Mouse (Mus musculus): ENCODE measurements at regions not wholly inside any gene's neighbourhood (a gene's known extent, or its start where the extent isn't known, plus 50 kb on each side); places are given as distances from the start of the nearest gene placed in this dataset.

DNA sequence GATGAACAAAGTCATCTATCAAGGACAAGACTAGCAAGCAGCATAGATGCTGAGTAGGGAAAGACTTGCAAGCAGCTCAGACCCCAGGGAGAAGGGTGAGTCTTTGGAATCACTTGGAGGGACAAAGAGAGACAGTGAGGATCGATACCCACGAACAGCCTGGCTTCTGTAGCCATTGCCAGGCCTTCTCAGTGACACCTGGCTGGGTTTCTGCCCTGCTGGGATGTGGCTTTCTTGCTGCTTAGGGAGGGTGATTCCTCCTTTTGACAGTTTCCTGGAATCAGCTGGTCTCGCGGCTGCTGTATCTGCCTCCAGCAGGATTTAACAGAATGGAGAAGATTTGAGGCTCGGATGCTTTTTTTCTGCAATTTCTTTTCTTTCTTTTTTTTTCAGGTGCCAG, 156.3 kb upstream of the Hs3st4 start:
- H3K4me3 ChIP-seq (ENCODE audit: low read depth, low read length), result no peak overlapping the region
- WGBS, result 80% methylated on average over 5 of the region's 5 CpGs
- no peak overlapping the region for H3K27ac ChIP-seq (ENCODE audit: low read length)
- TF ChIP-seq CTCF (IDR thresholded peaks at IDR 0.05) (no peak), EP300 (IDR thresholded peaks at IDR 0.05) (no peak)
- no peaks in the 10 kb centered on the region for H3K4me1 ChIP-seq (ENCODE audit: insufficient read depth, low read depth, low read length)
- no peak overlapping the region for H3K9ac ChIP-seq (replicated peaks; ENCODE audit: low read depth)
- H3K4me2 ChIP-seq (replicated peaks; ENCODE audit: low read depth, low read length), result no peak overlapping the region
- no peaks in the 10 kb centered on the region for H3K27me3 ChIP-seq (replicated peaks; ENCODE audit: insufficient read depth, low read length)
- H3K9me3 ChIP-seq (ENCODE audit: low read length), result no peaks in the 10 kb centered on the region
- DNase-seq (ENCODE audit: low spot score), result no peak
- no peak for ATAC-seq
- no peaks in the 10 kb centered on the region for H3K36me3 ChIP-seq (ENCODE audit: insufficient read depth, low read length)

DNA sequence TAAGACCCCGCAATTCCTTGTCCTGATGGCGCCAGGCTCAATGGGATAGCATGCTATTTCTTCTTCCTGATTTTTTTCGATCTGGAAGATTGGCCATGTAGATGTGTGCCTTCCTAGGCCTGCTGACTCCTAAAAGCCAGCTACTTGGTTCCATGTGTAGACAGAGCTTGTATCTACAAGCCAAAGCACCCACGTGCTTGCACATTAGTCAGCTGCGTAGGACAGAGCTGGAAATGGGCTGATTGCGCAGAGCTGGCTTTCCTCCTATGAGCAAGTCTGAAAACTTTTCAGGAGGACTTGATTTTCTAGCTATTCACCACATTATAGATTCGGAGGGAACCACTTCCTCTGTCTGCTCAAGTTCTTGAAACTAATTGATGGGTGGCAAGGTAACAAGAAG, 140.1 kb upstream of the Hs3st4 start:
- H3K9ac ChIP-seq (replicated peaks; ENCODE audit: low read depth), result no peak overlapping the region
- H3K27me3 ChIP-seq (replicated peaks; ENCODE audit: insufficient read depth, low read length), result no peaks in the 10 kb centered on the region
- no peak overlapping the region for H3K4me2 ChIP-seq (replicated peaks; ENCODE audit: low read depth, low read length)
- H3K9me3 ChIP-seq (ENCODE audit: low read length), result no peaks in the 10 kb centered on the region
- WGBS, result 78% methylated on average over 7 of the region's 7 CpGs
- H3K4me1 ChIP-seq (ENCODE audit: insufficient read depth, low read depth, low read length), result no peaks in the 10 kb centered on the region
- H3K27ac ChIP-seq (ENCODE audit: low read length), result no peak overlapping the region
- TF ChIP-seq CTCF (IDR thresholded peaks at IDR 0.05) (no peak), EP300 (IDR thresholded peaks at IDR 0.05) (no peak)
- no peaks in the 10 kb centered on the region for H3K36me3 ChIP-seq (ENCODE audit: insufficient read depth, low read length)
- ATAC-seq, result no peak
- no peak for DNase-seq (ENCODE audit: low spot score)
- no peak overlapping the region for H3K4me3 ChIP-seq (ENCODE audit: low read depth, low read length)

DNA sequence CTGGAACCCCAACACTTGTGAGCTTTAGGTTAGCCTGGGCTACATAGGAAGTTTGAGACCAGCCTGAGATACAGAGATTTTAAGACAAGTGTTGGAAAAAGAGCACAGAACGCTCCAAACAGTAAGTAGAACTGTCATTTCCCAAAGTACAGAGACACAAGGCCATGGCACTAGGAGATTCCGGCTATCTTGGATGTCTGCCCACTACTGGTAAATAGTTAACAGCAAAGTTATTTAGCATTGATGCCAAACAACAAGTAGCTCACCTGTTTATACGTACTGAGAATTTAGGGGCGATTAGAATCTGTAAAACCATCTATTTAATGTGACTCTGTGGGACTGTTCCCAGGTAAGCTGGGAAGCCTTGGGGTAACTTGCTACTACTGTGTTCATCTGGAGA, 135.6 kb upstream of the Hs3st4 start:
- 78% methylated on average over 4 of the region's 4 CpGs for WGBS
- H3K27me3 ChIP-seq (replicated peaks; ENCODE audit: insufficient read depth, low read length), result no peaks in the 10 kb centered on the region
- no peak overlapping the region for H3K4me3 ChIP-seq (ENCODE audit: low read depth, low read length)
- DNase-seq (ENCODE audit: low spot score) (no peak), ATAC-seq (no peak)
- no peak for TF ChIP-seq EP300 (IDR thresholded peaks at IDR 0.05)
- no peak for TF ChIP-seq CTCF (IDR thresholded peaks at IDR 0.05)
- H3K36me3 ChIP-seq (ENCODE audit: insufficient read depth, low read length), result no peaks in the 10 kb centered on the region
- H3K4me2 ChIP-seq (replicated peaks; ENCODE audit: low read depth, low read length), result no peak overlapping the region
- H3K27ac ChIP-seq (ENCODE audit: low read length), result no peak overlapping the region
- no peaks in the 10 kb centered on the region for H3K9me3 ChIP-seq (ENCODE audit: low read length)
- H3K9ac ChIP-seq (replicated peaks; ENCODE audit: low read depth), result no peak overlapping the region
- no peaks in the 10 kb centered on the region for H3K4me1 ChIP-seq (ENCODE audit: insufficient read depth, low read depth, low read length)

DNA sequence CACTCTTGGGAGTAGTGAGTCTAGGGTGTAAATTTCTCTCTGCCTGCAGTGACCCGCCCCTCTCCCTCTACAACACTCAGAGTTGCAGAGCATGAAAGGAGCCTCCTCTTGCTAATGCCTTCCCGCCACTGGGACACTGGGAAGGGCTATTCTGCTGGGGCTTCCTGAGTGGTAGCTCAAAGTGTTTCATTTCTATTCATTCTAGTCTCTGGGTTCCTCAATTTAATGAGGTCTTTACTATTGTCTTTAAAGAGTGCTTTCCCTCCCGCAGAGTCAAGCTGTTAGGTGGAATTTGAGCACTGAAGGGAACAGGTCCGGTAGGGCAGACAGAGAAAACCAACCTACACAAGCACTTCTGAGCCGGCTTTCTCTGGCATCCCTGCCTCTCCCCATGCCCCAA, 134.0 kb upstream of the Hs3st4 start:
- H3K27ac ChIP-seq (ENCODE audit: low read length), result no peak overlapping the region
- ATAC-seq (no peak), DNase-seq (ENCODE audit: low spot score) (no peak)
- no peaks in the 10 kb centered on the region for H3K36me3 ChIP-seq (ENCODE audit: insufficient read depth, low read length)
- TF ChIP-seq CTCF (IDR thresholded peaks at IDR 0.05), result no peak
- no peak for TF ChIP-seq EP300 (IDR thresholded peaks at IDR 0.05)
- no peaks in the 10 kb centered on the region for H3K4me1 ChIP-seq (ENCODE audit: insufficient read depth, low read depth, low read length)
- no peak overlapping the region for H3K4me2 ChIP-seq (replicated peaks; ENCODE audit: low read depth, low read length)
- H3K9ac ChIP-seq (replicated peaks; ENCODE audit: low read depth), result no peak overlapping the region
- H3K9me3 ChIP-seq (ENCODE audit: low read length), result no peaks in the 10 kb centered on the region
- no peak overlapping the region for H3K4me3 ChIP-seq (ENCODE audit: low read depth, low read length)
- WGBS, result 47% methylated on average over 5 of the region's 5 CpGs
- no peaks in the 10 kb centered on the region for H3K27me3 ChIP-seq (replicated peaks; ENCODE audit: insufficient read depth, low read length)

DNA sequence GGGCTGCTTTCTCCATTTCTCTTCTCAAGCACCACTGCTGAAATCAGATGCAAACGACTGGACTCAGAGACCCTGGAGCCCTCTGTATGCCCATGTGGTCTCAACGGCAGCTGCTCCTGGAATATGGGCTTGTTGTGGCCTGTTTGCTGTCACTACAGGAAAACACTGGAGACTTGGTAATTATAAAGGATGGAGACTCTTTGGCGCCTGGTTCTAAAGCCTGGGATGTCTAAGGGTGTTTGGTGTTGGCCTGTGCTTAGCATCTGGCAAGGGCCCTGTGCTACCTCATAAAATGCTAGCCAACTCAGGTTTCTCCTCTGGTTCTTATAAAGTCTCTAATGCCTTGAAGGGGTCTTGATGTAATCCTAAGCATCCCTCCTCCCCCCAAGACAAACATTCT, 133.4 kb upstream of the Hs3st4 start:
- H3K9me3 ChIP-seq (ENCODE audit: low read length), result no peaks in the 10 kb centered on the region
- H3K9ac ChIP-seq (replicated peaks; ENCODE audit: low read depth), result no peak overlapping the region
- ATAC-seq (no peak), DNase-seq (ENCODE audit: low spot score) (no peak)
- no peak for TF ChIP-seq EP300 (IDR thresholded peaks at IDR 0.05)
- no peak for TF ChIP-seq CTCF (IDR thresholded peaks at IDR 0.05)
- no peaks in the 10 kb centered on the region for H3K36me3 ChIP-seq (ENCODE audit: insufficient read depth, low read length)
- H3K4me2 ChIP-seq (replicated peaks; ENCODE audit: low read depth, low read length), result no peak overlapping the region
- H3K4me1 ChIP-seq (ENCODE audit: insufficient read depth, low read depth, low read length), result no peaks in the 10 kb centered on the region
- H3K27me3 ChIP-seq (replicated peaks; ENCODE audit: insufficient read depth, low read length), result no peaks in the 10 kb centered on the region
- no peak overlapping the region for H3K4me3 ChIP-seq (ENCODE audit: low read depth, low read length)
- no peak overlapping the region for H3K27ac ChIP-seq (ENCODE audit: low read length)
- 62% methylated on average over 3 of the region's 3 CpGs for WGBS

DNA sequence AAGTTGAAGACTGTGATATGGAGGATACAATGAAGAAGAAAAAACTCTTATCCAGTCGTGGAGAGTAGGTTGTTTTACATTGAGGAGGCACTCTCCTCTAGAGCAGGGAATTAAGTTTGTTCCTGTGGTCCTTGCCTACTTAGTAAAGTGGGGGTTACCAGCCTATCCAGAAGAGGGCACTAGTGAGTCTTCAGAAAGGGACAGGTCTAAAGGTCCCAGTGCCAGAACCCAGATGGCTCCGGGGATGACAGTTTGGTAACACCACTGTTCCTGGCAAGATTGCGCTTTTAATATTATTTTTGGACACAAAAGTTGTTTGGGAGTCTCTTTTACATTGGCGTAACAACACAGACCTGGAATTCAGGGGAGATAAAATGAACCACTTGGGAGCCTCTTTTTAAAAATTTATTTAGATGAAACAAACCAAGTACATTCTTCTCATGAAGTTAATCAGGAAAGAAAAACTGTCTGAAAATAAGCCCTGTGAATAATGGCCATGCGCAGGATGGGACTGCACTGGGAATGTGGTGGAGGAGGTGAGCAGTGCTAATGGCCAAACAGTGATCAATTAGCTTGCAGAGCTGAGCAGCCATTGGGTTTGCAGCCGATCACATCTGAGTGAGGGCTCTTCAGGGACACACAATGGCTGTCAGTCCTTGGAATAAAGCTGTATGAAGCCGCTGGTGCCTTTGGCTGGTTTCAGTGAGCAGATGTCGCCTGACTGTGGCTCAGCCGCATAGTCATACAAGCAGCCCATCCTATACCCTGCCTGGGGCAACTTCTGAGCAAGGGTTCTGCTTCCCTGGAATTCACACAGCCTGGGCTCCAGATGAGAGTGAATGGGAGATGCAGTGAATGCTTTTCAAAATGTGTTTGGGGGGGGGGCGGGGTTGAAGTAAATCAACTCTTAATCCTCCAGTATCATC, 132.1 kb upstream of the Hs3st4 start:
- WGBS, result 84% methylated on average over 10 of the region's 10 CpGs
- Histone ChIP-seq H3K4me2 (replicated peaks; ENCODE audit: low read depth, low read length) (no peak overlapping the region), H3K27ac (ENCODE audit: low read length) (no peak overlapping the region), H3K9me3 (ENCODE audit: low read length) (no peaks in the 10 kb centered on the region), H3K27me3 (replicated peaks; ENCODE audit: insufficient read depth, low read length) (no peaks in the 10 kb centered on the region), H3K4me1 (ENCODE audit: insufficient read depth, low read depth, low read length) (no peaks in the 10 kb centered on the region), H3K9ac (replicated peaks; ENCODE audit: low read depth) (no peak overlapping the region), H3K4me3 (ENCODE audit: low read depth, low read length) (no peak overlapping the region), H3K36me3 (ENCODE audit: insufficient read depth, low read length) (no peaks in the 10 kb centered on the region)
- no peak for TF ChIP-seq EP300 (IDR thresholded peaks at IDR 0.05)
- TF ChIP-seq CTCF (IDR thresholded peaks at IDR 0.05), result peak; percentile 31; the same call in 1 of the 2 replicates
- DNase-seq (ENCODE audit: low spot score) (no peak), ATAC-seq (no peak)

All from lung, postnatal 0 days (tissue).